Mouse (Mus musculus) central nervous system, embryonic 18 days (tissue): ENCODE results near the gene Stag1. TPM values are rescaled to one million over a fixed set of nuclear protein-coding genes. Genes with fewer than 3 reads are reported as not detected.

Source experiments
- polyA plus RNA-seq: library from polyadenylated mRNA; depleted of rRNA; stranded (reverse); fragments of >200 nt; gene quantifications from 2 replicates; pipeline ENCODE4 v1.2.3, GENCODE M21; 2012; rRNA removed

The Stag1 gene
- 25.1 and 27.1 TPM in 2 replicates for polyA plus RNA-seq

GRCm38 (mm10) chr9:100597546-100597945, at the start of gene Stag1:
TSS of gene Stag1 (plus strand) at chr9:100597798.

DNA sequence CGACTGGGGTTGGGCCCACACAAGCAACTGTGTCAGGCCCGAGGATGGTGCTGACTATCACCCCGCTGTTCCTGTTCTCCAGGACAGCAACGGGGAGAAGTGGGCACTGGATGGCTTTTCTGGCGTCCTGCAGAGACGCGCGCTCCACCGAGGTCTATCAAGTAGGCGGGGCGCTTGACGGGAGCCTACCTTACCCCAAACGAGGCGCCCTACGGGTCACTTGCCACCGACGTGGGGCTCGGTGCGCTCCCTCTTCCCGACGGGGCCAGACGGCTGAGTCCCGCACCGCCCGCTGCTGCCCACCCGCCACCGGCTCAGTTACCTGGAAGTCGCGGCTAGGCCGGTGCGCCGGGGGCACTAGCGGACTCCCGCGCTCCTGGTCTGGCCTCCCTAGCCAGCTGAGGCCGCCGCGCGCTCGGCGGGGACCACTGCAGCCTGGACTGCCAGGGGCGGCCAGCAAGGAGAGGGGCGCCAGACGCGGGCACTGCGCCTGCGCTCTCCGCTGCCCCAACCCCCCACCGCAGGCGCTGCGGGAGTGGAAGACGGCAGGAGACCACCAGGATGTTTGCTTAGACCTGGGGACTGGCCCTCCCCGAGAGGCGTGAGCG, 26.9 kb upstream of the Stag1 start, which contains the start of gene Slc35g2:
Gene Slc35g2, minus strand, starts transcription at position 465 of the 608 bp plus-strand sequence.

Other genes with a start within 250 kb of the Stag1 start
- gene Il20rb, start 111.0 kb upstream of the Stag1 start, polyA plus RNA-seq: 1.3 and 1.8 TPM in 2 replicates
- 29.7 and 37.4 TPM in 2 replicates for gene Nck1, start 51.7 kb upstream of the Stag1 start, polyA plus RNA-seq
- gene Slc35g2, start 26.7 kb upstream of the Stag1 start, polyA plus RNA-seq: 8.3 and 11.1 TPM in 2 replicates